Mouse (Mus musculus): ENCODE data around the gene Ooep. TPM values are rescaled to one million over a fixed set of nuclear protein-coding genes. Genes with fewer than 3 reads are reported as not detected.

The Ooep gene
- total RNA-seq (2023), result not detected

GRCm38 (mm10) chr9:78378113-78378785 lies at the start of gene Ooep:
Gene Ooep (minus strand): TSS chr9:78378725.

DNA sequence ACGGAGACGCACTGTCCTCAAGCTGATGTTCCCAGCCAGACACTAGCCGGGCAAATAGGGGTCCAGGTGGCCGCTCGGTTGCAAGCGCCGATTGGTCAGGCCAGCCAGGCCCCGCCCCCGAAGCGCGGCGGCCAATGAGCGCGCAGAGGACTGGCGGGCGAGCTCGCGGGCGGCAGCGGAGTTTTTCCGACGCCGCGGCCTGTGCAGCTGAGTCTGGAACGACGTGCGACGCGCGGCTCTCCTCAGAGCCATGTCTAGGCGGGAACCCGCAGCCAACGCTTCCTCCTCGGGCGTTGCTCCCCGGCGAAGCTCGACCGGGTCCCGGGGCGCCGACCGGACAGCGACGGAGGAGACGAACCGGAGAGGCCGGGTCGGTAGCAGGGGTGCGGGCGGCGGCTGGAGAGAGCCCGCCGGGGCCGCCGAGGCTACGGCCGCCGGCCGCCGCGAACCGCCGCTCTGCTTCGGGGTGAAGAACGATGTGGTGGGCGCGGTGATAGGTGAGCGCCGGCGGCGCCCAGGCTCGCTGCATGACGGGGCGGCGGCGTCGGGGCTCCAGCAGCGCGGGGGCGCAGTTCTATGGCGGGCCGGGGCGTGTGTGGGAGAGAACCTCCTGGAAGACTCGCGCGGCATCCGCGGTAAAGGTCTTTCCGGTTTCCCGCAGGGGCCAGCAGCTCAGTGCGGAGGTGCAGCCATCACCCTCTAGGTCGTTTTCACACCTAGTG lies 17.3 kb upstream of the Ooep start, which contains the start of gene Ddx43:
TSS of gene Ddx43 (plus strand) at position 148 of the 722 bp plus-strand sequence.

DNA sequence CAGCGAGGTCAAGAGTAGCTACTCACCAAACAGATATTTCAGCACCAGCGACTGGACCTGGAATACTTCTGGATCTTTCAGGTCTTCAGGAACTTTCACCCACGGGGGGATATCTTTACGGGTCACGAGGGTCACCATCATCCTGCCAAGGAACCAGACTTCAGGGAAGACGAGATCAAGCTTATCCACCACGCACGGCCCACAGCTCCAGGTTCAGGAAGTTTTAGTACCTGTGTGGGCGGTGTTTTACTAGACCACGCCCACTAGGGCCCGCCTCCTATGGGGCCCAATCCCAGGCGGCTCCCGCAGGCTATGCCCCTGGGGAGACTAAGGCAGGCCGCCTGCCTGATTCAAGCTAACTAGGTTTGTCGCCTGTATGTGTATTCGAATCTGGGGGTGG lies 10.6 kb downstream of the Ooep start, which contains the start of gene Dppa5a:
TSS of gene Dppa5a (minus strand) at position 219 of the 400 bp plus-strand sequence.

DNA sequence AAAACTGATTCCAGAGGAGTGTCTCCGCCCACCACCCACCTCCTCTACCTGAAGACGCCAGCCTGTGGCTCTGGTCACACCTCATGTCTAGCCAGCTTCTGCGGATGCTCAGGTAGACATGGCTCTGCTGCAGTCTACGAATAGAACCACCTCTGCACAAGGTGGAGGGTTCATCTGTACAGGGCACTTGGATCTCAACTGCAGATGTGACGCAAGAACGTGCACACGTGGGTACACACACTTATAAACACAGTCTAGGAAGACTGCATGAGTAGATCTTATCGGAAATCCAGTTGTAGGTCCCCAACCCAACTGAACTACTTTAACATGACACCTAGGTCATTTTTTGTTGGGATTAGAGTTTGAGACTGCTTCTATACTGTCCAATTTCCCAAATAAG lies 22.9 kb downstream of the Ooep start, which contains the start of gene Gsta2:
TSS of gene Gsta2 (minus strand) at position 178 of the 400 bp plus-strand sequence.

DNA sequence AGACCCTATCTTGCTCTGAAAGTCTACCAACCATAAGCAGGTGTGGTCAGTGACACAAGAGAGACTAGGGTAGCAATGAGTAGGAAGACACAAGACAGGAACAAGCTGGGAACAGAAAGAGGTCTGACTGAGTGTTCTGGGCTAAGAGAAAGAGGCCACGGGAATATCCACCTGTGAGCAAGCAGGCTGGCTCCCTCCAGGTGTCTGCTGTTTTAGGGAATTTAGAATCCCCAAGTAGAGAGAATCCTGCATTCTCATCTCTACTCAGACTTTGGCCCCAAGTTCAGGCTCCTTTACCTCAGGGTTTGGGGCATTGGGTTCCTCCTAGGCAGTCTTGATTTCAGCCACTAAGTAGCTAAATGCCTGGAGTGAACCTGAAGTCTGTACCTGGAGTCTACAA lies 51.2 kb downstream of the Ooep start, which contains the start of gene Omt2b:
TSS of gene Omt2b (plus strand) at position 301 of the 400 bp plus-strand sequence.

Other genes with a start within 250 kb of the Ooep start
- gene Gsta4, start 196.0 kb downstream of the Ooep start, total RNA-seq (2023), result 1 to 10 TPM; 1.2 to 1.4 TPM
- gene Gsta1, start 148.1 kb downstream of the Ooep start, total RNA-seq (2023), result not detected
- not detected for gene Gm3776, start 121.6 kb downstream of the Ooep start, total RNA-seq (2023)
- gene Gm10639, start 88.8 kb downstream of the Ooep start, total RNA-seq (2023), result not detected
- not detected for gene Omt2a, start 63.9 kb downstream of the Ooep start, total RNA-seq (2023)
- not detected for gene Omt2b, start 51.1 kb downstream of the Ooep start, total RNA-seq (2023)
- gene Gsta2, start 22.9 kb downstream of the Ooep start, total RNA-seq (2023), result not detected
- gene Dppa5a, start 10.5 kb downstream of the Ooep start, total RNA-seq (2023), result not detected
- 1 to 10 TPM; 2.1 to 2.3 TPM for gene Ddx43, start 17.1 kb upstream of the Ooep start, total RNA-seq (2023)
- gene Cgas, start 64.5 kb upstream of the Ooep start, total RNA-seq (2023), result 1 to 10 TPM; 4.9 to 5.1 TPM
- 10 to 100 TPM; 26.0 to 28.4 TPM for gene Mto1, start 69.5 kb upstream of the Ooep start, total RNA-seq (2023)
- gene Gm17324, start 70.1 kb upstream of the Ooep start, total RNA-seq (2023), result 1 to 10 TPM in 1 of 2 experiments, under 1 TPM in 1; 0.61 to 1.1 TPM
- over 10,000 TPM; 11,382 to 11,897 TPM for gene Eef1a1, start 110.4 kb upstream of the Ooep start, total RNA-seq (2023)
- gene Slc17a5, start 209.3 kb upstream of the Ooep start, total RNA-seq (2023), result 1 to 10 TPM; 6.4 to 7.9 TPM
- gene Cd109, start 236.8 kb upstream of the Ooep start, total RNA-seq (2023), result not detected